Mouse (Mus musculus) lung, postnatal 0 days (tissue): ENCODE measurements at regions not wholly inside any gene's neighbourhood (a gene's known extent, or its start where the extent isn't known, plus 50 kb on each side); places are given as distances from the start of the nearest gene placed in this dataset.

Source experiments
- CTCF ChIP-seq: IDR thresholded peaks from 2 replicates; pipeline ENCODE4 v1.5.1; 2016; ENCODE audit warnings: antibody characterized with exemption, mild to moderate bottlenecking
- EP300 ChIP-seq: IDR thresholded peaks from 2 replicates; pipeline ENCODE4 v1.6.1; 2016; ENCODE audit warnings: antibody characterized with exemption, mild to moderate bottlenecking, control low read depth

DNA sequence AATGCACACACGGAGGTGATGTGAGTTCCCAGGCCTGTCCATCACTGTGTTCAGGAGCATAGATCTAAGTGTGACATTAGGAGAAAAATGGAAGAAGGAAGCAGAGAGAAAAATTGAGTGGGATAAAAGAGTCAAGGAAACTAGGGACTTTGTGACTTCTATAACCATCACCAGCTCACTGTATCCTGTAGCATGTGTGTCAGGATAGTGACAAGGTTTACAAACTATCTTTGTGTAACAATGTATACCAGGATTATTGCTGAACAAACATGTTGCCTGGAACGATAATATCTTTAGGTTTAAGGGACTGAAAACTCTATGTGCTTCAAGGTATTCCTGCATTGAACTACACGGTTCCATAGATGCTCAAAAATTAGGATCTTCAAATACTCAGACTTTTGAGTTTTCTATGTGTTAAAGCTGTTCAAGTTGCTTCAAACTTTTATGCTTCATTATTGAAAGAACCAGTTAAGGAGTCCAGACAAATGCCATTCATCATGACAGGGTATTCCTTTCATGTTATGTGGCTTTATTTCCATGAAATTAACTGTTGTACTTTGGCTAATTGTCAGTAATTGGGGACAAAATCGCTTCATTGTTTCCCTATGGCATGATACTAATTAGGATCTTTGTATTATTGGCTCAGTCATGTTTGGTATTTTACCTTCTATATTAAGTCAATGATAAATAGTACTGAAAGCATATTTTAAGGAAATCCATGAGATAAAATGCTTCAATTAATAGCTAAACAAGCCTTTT lies 200.5 kb downstream of the Gm11146 start:
- TF ChIP-seq CTCF (no peak), EP300 (no peak)
